Mouse (Mus musculus): ENCODE results near the gene Tsc2.

GRCm38 (mm10) chr17:24677500-24678080, 45.2 kb upstream of the Tsc2 start:
- no peak for TF ChIP-seq ZNF384 (IDR thresholded peaks at IDR 0.05; ENCODE audit: low read depth, low read length)
- no peak for TF ChIP-seq CHD2 (IDR thresholded peaks at IDR 0.05; ENCODE audit: low read depth, low read length)
- TF ChIP-seq MAFK (IDR thresholded peaks at IDR 0.05; ENCODE audit: insufficient read depth, low read depth, low read length), result no peak
- no peak for TF ChIP-seq ZC3H11A (IDR thresholded peaks at IDR 0.05; ENCODE audit: borderline replicate concordance, low read depth, low read length)
- TF ChIP-seq HCFC1 (IDR thresholded peaks at IDR 0.05; ENCODE audit: borderline replicate concordance, insufficient read depth, low read length), result no peak

All from ES-E14 (cell line).